ENCODE assay signal across 8 mouse cellular contexts in the genomic region with DNA sequence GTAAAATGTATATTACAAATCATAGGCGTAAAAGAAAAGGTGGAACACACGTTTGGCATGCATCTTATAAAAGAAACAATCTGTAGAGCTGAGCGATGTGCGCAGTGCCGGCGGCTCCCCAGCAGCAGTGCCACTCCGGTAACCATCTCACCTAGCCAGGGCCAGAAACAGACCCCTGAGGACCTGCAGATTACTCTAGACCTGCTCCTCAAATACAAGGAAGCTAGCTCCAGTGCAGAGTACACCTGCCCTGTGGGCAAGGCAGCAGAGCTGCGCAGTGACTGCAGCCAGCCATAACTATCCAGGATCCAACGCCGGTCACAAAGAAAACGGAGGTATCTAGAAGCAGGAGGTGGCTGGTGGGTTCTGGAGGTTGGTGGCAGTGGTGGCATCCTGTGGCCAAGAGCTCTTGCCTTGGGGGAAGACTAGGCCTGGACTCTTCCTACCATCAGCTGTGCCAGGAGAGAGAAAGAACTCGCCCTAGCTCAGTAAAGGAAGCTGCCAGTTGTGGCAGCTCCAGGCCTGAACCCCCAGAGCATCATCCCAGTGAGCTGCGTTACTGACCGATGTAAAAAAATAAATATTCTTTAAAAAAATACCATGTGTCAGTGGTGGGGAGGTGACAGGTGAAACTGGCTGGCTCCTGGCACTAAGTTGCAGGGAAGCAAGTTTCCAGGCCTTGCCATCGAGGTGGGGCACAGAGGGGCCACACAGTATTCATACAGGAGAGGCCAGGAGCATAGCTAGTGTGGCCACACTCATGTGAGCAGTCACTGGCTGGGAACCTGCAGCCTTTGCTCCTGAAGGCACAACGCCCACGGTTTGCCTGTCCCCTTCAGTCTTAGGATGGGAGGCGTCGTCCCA. TPM values are rescaled to one million over a fixed set of nuclear protein-coding genes. Genes with fewer than 3 reads are reported as not detected.
DNase-seq lines count a peak whose midpoint lies in the region; ATAC-seq and TF ChIP-seq lines count a peak whose summit lies in the region.

No protein-coding gene starts in this region.

- H3K36me3 ChIP-seq in hindbrain, embryonic 15.5 days, result peaks cover 44% of the 10 kb centered on the region
- peaks cover 32% of the 10 kb centered on the region for H3K36me3 ChIP-seq in liver, postnatal 0 days (replicated peaks; ENCODE audit: insufficient read depth, low read length)

- TF ChIP-seq CTCF in bone marrow macrophage, adult 2 months (IDR thresholded peaks at IDR 0.05; ENCODE audit: low read depth, low read length), result no peak
- no peak for TF ChIP-seq CTCF in liver, postnatal 0 days (IDR thresholded peaks at IDR 0.05; ENCODE audit: low read depth)

- no peak for ATAC-seq in hindbrain, embryonic 15.5 days (ENCODE audit: low FRiP score, low read depth)
- no peak for ATAC-seq in liver, postnatal 0 days
- no peak for ATAC-seq in megakaryocyte-erythroid progenitor cell, adult 5-6 weeks (replicated peaks; ENCODE audit: low FRiP score, low TSS enrichment, poor library complexity, severe bottlenecking)

- H3K27ac ChIP-seq in bone marrow macrophage, adult 2 months (ENCODE audit: insufficient read depth, low read depth, low read length), result peak overlapping the region; percentile 17
- peak overlapping the region; percentile 71 for H3K27ac ChIP-seq in hindbrain, embryonic 15.5 days (replicated peaks)
- peak overlapping the region; percentile 49; the same call in 1 of the 2 replicates for H3K27ac ChIP-seq in liver, postnatal 0 days (ENCODE audit: low read depth)

- H3K4me2 ChIP-seq in hindbrain, embryonic 15.5 days, result peak overlapping the region; percentile 89
- H3K4me2 ChIP-seq in liver, postnatal 0 days (ENCODE audit: low read depth, low read length), result peak overlapping the region; percentile 42

- TF ChIP-seq EP300 in liver, postnatal 0 days (IDR thresholded peaks at IDR 0.05; ENCODE audit: low read depth), result no peak

- DNase-seq in heart, adult 11 months, result peak; percentile 95
- DNase-seq in heart, adult 8-10 months (ENCODE audit: low spot score), result no peak
- DNase-seq in liver, postnatal 0 days, result no peak
- DNase-seq in gastrocnemius, postnatal 10 days, result no peak
- DNase-seq in thymus, postnatal 4 days, result no peak

- no peak overlapping the region; the same call in 1 of the 2 replicates for H3K4me3 ChIP-seq in bone marrow macrophage, adult 2 months (ENCODE audit: insufficient read depth, low read length)
- H3K4me3 ChIP-seq in hindbrain, embryonic 15.5 days, result peak overlapping the region; percentile 83
- peak overlapping the region; percentile 98 for H3K4me3 ChIP-seq in liver, postnatal 0 days (ENCODE audit: low read depth, low read length)

- no peak for TF ChIP-seq POLR2A in bone marrow macrophage, adult 2 months (IDR thresholded peaks at IDR 0.05; ENCODE audit: borderline replicate concordance, low read depth, low read length)

- WGBS in hindbrain, embryonic 15.5 days, result 89% methylated on average over 19 of the region's 19 CpGs
- WGBS in liver, postnatal 0 days (ENCODE audit: insufficient replicate concordance), result 89% methylated on average over 19 of the region's 19 CpGs

- H3K27me3 ChIP-seq in hindbrain, embryonic 15.5 days, result no peaks in the 10 kb centered on the region
- no peaks in the 10 kb centered on the region for H3K27me3 ChIP-seq in liver, postnatal 0 days (ENCODE audit: insufficient read depth, low read length)

- peaks cover 8% of the 10 kb centered on the region for H3K4me1 ChIP-seq in bone marrow macrophage, adult 2 months (ENCODE audit: control insufficient read depth, insufficient read depth, low read length)
- H3K4me1 ChIP-seq in hindbrain, embryonic 15.5 days (replicated peaks), result peaks cover 19% of the 10 kb centered on the region
- peaks cover 15% of the 10 kb centered on the region for H3K4me1 ChIP-seq in liver, postnatal 0 days (ENCODE audit: insufficient read depth)

- H3K9me3 ChIP-seq in hindbrain, embryonic 15.5 days, result no peaks in the 10 kb centered on the region
- no peaks in the 10 kb centered on the region for H3K9me3 ChIP-seq in liver, postnatal 0 days (ENCODE audit: low read length)

- H3K9ac ChIP-seq in hindbrain, embryonic 15.5 days, result no peak overlapping the region
- H3K9ac ChIP-seq in liver, postnatal 0 days (replicated peaks), result no peak overlapping the region

RNA-seq across cellular contexts. Expression of gene Timm13, which starts 0.9 kb away (rescaled TPM):
- total RNA-seq in heart, adult 8-10 months (2022), result 100 to 1,000 TPM; 117 to 135 (median 123) TPM
- polyA plus RNA-seq in bone marrow macrophage, adult 2 months (2012; ENCODE audit: insufficient read depth, insufficient read length, missing spikeins), result 76.6 and 101 TPM in 2 replicates
- polyA plus RNA-seq in hindbrain, embryonic 15.5 days (2015; fragmentation: Nextera tagmentation; extraction: Ambion mirVana), result 329 and 342 TPM in 2 replicates
- 242 and 244 TPM in 2 replicates for polyA plus RNA-seq in liver, postnatal 0 days (2015; fragmentation: Nextera tagmentation; extraction: Ambion mirVana)
- 100 to 1,000 TPM; 113 to 127 TPM for total RNA-seq in gastrocnemius, postnatal 10 days (2021)
- total RNA-seq in megakaryocyte-erythroid progenitor cell, adult 5-6 weeks (2014; fragmentation: Nextera tagmentation), result 206 and 233 TPM in 2 replicates
- total RNA-seq in megakaryocyte-erythroid progenitor cell, adult 5-6 weeks (2017), result 27.7 and 49.2 TPM in 2 replicates

RNA-seq across cellular contexts. Expression of gene Lmnb2, which starts 16.4 kb away (rescaled TPM):
- 1 to 10 TPM; 3.5 to 6.3 (median 4.8) TPM for total RNA-seq in heart, adult 8-10 months (2022)
- 18.9 and 19.5 TPM in 2 replicates for polyA plus RNA-seq in bone marrow macrophage, adult 2 months (2012; ENCODE audit: insufficient read depth, insufficient read length, missing spikeins)
- polyA plus RNA-seq in hindbrain, embryonic 15.5 days (2015; fragmentation: Nextera tagmentation; extraction: Ambion mirVana), result 38.4 and 40.9 TPM in 2 replicates
- 5.4 and 6.5 TPM in 2 replicates for polyA plus RNA-seq in liver, postnatal 0 days (2015; fragmentation: Nextera tagmentation; extraction: Ambion mirVana)
- 10 to 100 TPM; 24.0 to 28.1 TPM for total RNA-seq in gastrocnemius, postnatal 10 days (2021)
- 14.9 and 24.4 TPM in 2 replicates for total RNA-seq in megakaryocyte-erythroid progenitor cell, adult 5-6 weeks (2014; fragmentation: Nextera tagmentation)
- 24.0 and 29.0 TPM in 2 replicates for total RNA-seq in megakaryocyte-erythroid progenitor cell, adult 5-6 weeks (2017)

RNA-seq across cellular contexts. Expression of gene Gadd45b, which starts 28.2 kb away (rescaled TPM):
- total RNA-seq in heart, adult 8-10 months (2022), result 10 to 100 TPM in 2 of 4 experiments, 1 to 10 TPM in 2; 5.0 to 18.1 (median 12.0) TPM
- polyA plus RNA-seq in bone marrow macrophage, adult 2 months (2012; ENCODE audit: insufficient read depth, insufficient read length, missing spikeins), result 15.8 and 20.9 TPM in 2 replicates
- 6.9 and 8.5 TPM in 2 replicates for polyA plus RNA-seq in hindbrain, embryonic 15.5 days (2015; fragmentation: Nextera tagmentation; extraction: Ambion mirVana)
- polyA plus RNA-seq in liver, postnatal 0 days (2015; fragmentation: Nextera tagmentation; extraction: Ambion mirVana), result 17.3 and 18.7 TPM in 2 replicates
- 10 to 100 TPM in 1 of 2 experiments, 1 to 10 TPM in 1; 9.0 to 15.9 TPM for total RNA-seq in gastrocnemius, postnatal 10 days (2021)
- total RNA-seq in megakaryocyte-erythroid progenitor cell, adult 5-6 weeks (2014; fragmentation: Nextera tagmentation), result not detected in 2 replicates
- total RNA-seq in megakaryocyte-erythroid progenitor cell, adult 5-6 weeks (2017), result 7.5 and 8.7 TPM in 2 replicates

RNA-seq across cellular contexts. Expression of gene Tmprss9, which starts 30.0 kb away (rescaled TPM):
- total RNA-seq in heart, adult 8-10 months (2022), result not detected
- polyA plus RNA-seq in bone marrow macrophage, adult 2 months (2012; ENCODE audit: insufficient read depth, insufficient read length, missing spikeins), result not detected in 2 replicates
- polyA plus RNA-seq in hindbrain, embryonic 15.5 days (2015; fragmentation: Nextera tagmentation; extraction: Ambion mirVana), result 0.22 and 0.33 TPM in 2 replicates
- polyA plus RNA-seq in liver, postnatal 0 days (2015; fragmentation: Nextera tagmentation; extraction: Ambion mirVana), result 0.12 TPM in 2 replicates
- under 1 TPM in 1 of 2 experiments, not detected in 1; 0.07 TPM for total RNA-seq in gastrocnemius, postnatal 10 days (2021)
- total RNA-seq in megakaryocyte-erythroid progenitor cell, adult 5-6 weeks (2014; fragmentation: Nextera tagmentation), result 0.22 TPM in 1 of 2 replicates, not detected in the other
- not detected in 2 replicates for total RNA-seq in megakaryocyte-erythroid progenitor cell, adult 5-6 weeks (2017)

RNA-seq across cellular contexts. Expression of gene Sppl2b, which starts 46.6 kb away (rescaled TPM):
- 10 to 100 TPM; 11.1 to 15.9 (median 14.4) TPM for total RNA-seq in heart, adult 8-10 months (2022)
- polyA plus RNA-seq in bone marrow macrophage, adult 2 months (2012; ENCODE audit: insufficient read depth, insufficient read length, missing spikeins), result 15.0 and 20.2 TPM in 2 replicates
- 76.8 and 87.4 TPM in 2 replicates for polyA plus RNA-seq in hindbrain, embryonic 15.5 days (2015; fragmentation: Nextera tagmentation; extraction: Ambion mirVana)
- 27.6 and 27.7 TPM in 2 replicates for polyA plus RNA-seq in liver, postnatal 0 days (2015; fragmentation: Nextera tagmentation; extraction: Ambion mirVana)
- 10 to 100 TPM; 30.5 to 33.0 TPM for total RNA-seq in gastrocnemius, postnatal 10 days (2021)
- total RNA-seq in megakaryocyte-erythroid progenitor cell, adult 5-6 weeks (2014; fragmentation: Nextera tagmentation), result 116 and 117 TPM in 2 replicates
- total RNA-seq in megakaryocyte-erythroid progenitor cell, adult 5-6 weeks (2017), result 45.6 and 65.4 TPM in 2 replicates

Comparison
In these comparisons a context has a peak if more than half of its experiments do, and no peak if none do; other contexts are left out.
1. H3K27ac ChIP-seq: peak in every context shown above with its lines; median percentile 71 in hindbrain, embryonic 15.5 days; 49 in liver, postnatal 0 days; 17 in bone marrow macrophage, adult 2 months.